ENCODE assay signal across 35 mouse cellular contexts in the genomic region with DNA sequence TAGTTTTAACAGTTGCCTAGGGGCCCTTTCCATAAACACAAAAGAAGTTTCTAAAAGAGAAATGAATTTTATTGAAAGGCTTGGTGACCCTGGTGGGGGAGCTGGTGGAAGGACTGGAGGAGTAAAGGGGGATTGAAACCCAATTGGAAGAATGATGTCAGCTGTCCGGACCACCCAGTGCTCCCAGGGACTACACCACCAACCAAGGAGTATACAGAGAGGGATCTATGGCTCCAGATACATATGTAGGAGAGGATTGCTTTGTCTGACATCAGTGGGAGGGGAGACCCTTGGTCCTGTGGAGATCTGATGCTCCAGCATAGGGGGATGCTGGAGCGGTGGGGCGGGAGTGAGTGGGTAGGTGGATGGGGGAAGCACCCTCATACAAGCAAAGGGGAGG.
"Had no signal": no experiment of that assay in that cellular context is flagged by ENCODE, and none has a peak within 500 bp of the region (broad histone marks: within the 10 kb centered on the region; RNA-seq: fewer than 3 reads in every experiment).

No protein-coding gene starts in this region.

- H3K4me1 ChIP-seq: heart, embryonic 10.5 days; heart, embryonic 12.5 days; heart, embryonic 13.5 days; heart, embryonic 15.5 days; hindbrain, embryonic 10.5 days; hindbrain, embryonic 12.5 days; hindbrain, embryonic 15.5 days; intestine, embryonic 15.5 days; kidney, embryonic 15.5 days had no signal

- H3K4me3 ChIP-seq: heart, embryonic 10.5 days; heart, embryonic 12.5 days; heart, embryonic 13.5 days; heart, embryonic 15.5 days; hindbrain, embryonic 10.5 days; hindbrain, embryonic 12.5 days; hindbrain, embryonic 15.5 days; intestine, embryonic 15.5 days; kidney, embryonic 15.5 days; layer of hippocampus, adult 2 months; left cerebral cortex, adult 2 months had no signal

- ATAC-seq: hindbrain, embryonic 16.5 days; hindbrain, postnatal 0 days; inflammation-experienced regulatory T-cells, adult 6 months; intestine, embryonic 15.5 days; intestine, embryonic 16.5 days; intestine, postnatal 0 days had no signal

- DNase-seq: heart, postnatal 10 days; heart, postnatal 14 days; heart, postnatal 36 days; heart, postnatal 4 days; kidney, adult 11 months; kidney, adult 18-20 months; kidney, adult 2 months; kidney, adult 8-10 months; kidney, adult 9 months; kidney, postnatal 10 days; kidney, postnatal 14 days; kidney, postnatal 25 days; kidney, postnatal 36 days; kidney, postnatal 4 days; layer of hippocampus, adult 9-11 months; layer of hippocampus, postnatal 36 days had no signal

- H3K27me3 ChIP-seq: heart, embryonic 12.5 days; heart, embryonic 13.5 days; heart, embryonic 15.5 days; hindbrain, embryonic 12.5 days; hindbrain, embryonic 15.5 days; intestine, embryonic 15.5 days; kidney, embryonic 15.5 days had no signal

- H3K4me2 ChIP-seq: heart, embryonic 11.5 days; heart, embryonic 12.5 days; heart, embryonic 13.5 days; heart, embryonic 15.5 days; hindbrain, embryonic 12.5 days; hindbrain, embryonic 14.5 days; hindbrain, embryonic 15.5 days; intestine, embryonic 15.5 days; kidney, embryonic 15.5 days had no signal

- H3K9ac ChIP-seq: heart, embryonic 12.5 days; heart, embryonic 13.5 days; heart, embryonic 15.5 days; hindbrain, embryonic 12.5 days; hindbrain, embryonic 14.5 days; hindbrain, embryonic 15.5 days; intestine, embryonic 15.5 days; kidney, embryonic 15.5 days had no signal

- H3K9me3 ChIP-seq: heart, embryonic 10.5 days; heart, embryonic 12.5 days; heart, embryonic 13.5 days; heart, embryonic 15.5 days; hindbrain, embryonic 10.5 days; hindbrain, embryonic 12.5 days; hindbrain, embryonic 15.5 days; intestine, embryonic 15.5 days; kidney, embryonic 15.5 days had no signal

- H3K27ac ChIP-seq: heart, embryonic 10.5 days; heart, embryonic 13.5 days; heart, embryonic 15.5 days; hindbrain, embryonic 10.5 days; hindbrain, embryonic 12.5 days; hindbrain, embryonic 14.5 days; hindbrain, embryonic 15.5 days; hindbrain, postnatal 0 days; intestine, embryonic 15.5 days; kidney, embryonic 15.5 days; kidney, postnatal 0 days; layer of hippocampus, adult 2 months; left cerebral cortex, adult 2 months had no signal

- H3K36me3 ChIP-seq: hindbrain, embryonic 10.5 days; intestine, embryonic 15.5 days; kidney, embryonic 15.5 days had no signal
